Mouse (Mus musculus) MEL (cell line): ENCODE measurements around the gene Msi2.

ENCODE experiments used
- CHD2 ChIP-seq: IDR thresholded peaks from 2 replicates; pipeline ENCODE4 v1.6.1; 2011; ENCODE audit warnings: low read length, improper control_type of control experiment
- CTCF ChIP-seq, 3 experiments: IDR thresholded peaks in 2 of 3; conservative IDR thresholded peaks in 1 of 3; 2 replicates each; pipeline ENCODE4 v1.5.1; 2011 to 2012; ENCODE audit warnings: low read length in 3 of 3, low read depth in 2 of 3, mild to moderate bottlenecking in 2 of 3, improper control_type of control experiment in 1 of 3, inconsistent platforms in 1 of 3, mixed read lengths in 1 of 3, moderate library complexity in 1 of 3; ENCODE audit not compliant: control insufficient read depth in 1 of 3, insufficient read depth in 1 of 3, poor library complexity in 1 of 3, severe bottlenecking in 1 of 3
- POLR2A ChIP-seq, 2 experiments: IDR thresholded peaks; 2 replicates each; pipeline ENCODE4 v1.6.1; 2011 to 2012; ENCODE audit warnings: low read length in 2 of 2, mild to moderate bottlenecking in 2 of 2, control low read depth in 1 of 2, improper control_type of control experiment in 1 of 2, low read depth in 1 of 2, moderate library complexity in 1 of 2; ENCODE audit not compliant: control insufficient read depth in 1 of 2, insufficient read depth in 1 of 2, poor library complexity in 1 of 2
- RAD21 ChIP-seq: IDR thresholded peaks from 2 replicates; pipeline ENCODE4 v1.6.1; 2011; ENCODE audit warnings: mild to moderate bottlenecking, low read depth, low read length, improper control_type of control experiment
- TCF12 ChIP-seq: IDR thresholded peaks from 2 replicates; pipeline ENCODE4 v1.6.1; 2014; ENCODE audit warnings: low read depth, mild to moderate bottlenecking, inconsistent platforms, low read length, improper control_type of control experiment, moderate library complexity
- UBTF ChIP-seq: IDR thresholded peaks from 2 replicates; pipeline ENCODE4 v1.6.1; 2012; ENCODE audit warnings: low read depth, mild to moderate bottlenecking, inconsistent platforms, low read length, improper control_type of control experiment, moderate library complexity, borderline replicate concordance; ENCODE audit not compliant: insufficient read depth
- USF1 ChIP-seq: IDR thresholded peaks from 2 replicates; pipeline ENCODE4 v1.6.1; 2014; ENCODE audit warnings: low read depth, mild to moderate bottlenecking, inconsistent platforms, low read length, improper control_type of control experiment, moderate library complexity

DNA sequence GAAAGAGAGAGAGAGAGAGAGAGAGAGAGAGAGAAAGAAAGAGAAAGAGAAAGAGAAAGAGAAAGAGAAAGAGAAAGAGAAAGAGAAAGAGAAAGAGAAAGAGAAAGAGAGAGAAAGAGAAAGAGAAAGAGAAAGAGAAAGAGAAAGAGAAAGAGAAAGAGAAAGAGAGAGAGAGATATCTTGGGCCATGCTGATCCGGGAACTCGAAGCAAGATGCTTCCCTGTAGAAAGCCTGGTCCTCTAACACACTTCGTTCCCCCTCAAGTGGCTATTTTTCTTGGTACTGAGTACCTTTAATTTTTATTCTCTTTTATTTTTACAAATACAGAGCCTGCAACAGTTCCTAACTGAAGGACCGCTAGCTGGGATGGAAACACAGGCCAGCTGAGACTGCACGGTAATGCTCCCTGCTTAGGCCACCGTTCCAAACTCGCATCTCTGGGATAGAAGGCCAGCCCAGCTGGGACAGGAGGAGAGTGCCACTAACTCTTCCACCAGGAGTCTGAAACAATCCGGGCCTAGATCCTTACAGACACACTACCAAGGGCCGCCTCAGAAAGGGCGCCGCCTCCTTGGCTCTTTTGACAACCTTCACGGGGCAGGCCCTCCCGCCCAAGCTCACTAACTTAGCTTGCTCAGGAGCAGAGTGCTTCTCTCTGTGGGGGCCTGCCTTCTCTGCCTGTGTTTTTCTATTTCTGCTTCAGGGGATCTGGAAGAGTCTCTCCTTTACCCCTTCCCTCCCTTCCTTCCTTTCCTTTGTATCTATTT lies 25.1 kb downstream of the Msi2 start:
- TF ChIP-seq CHD2, result no peak
- TF ChIP-seq CTCF (IDR thresholded peaks at IDR 0.05 in 2 of 3, conservative IDR thresholded peaks at IDR 0.05 in 1 of 3; ENCODE audit: control insufficient read depth in 1 of 3, insufficient read depth in 1 of 3, low read depth in 2 of 3, low read length in 3 of 3, poor library complexity in 1 of 3, severe bottlenecking in 1 of 3), result no peak
- TF ChIP-seq TCF12, result no peak
- TF ChIP-seq RAD21, result no peak
- TF ChIP-seq POLR2A (IDR thresholded peaks at IDR 0.05; ENCODE audit: control insufficient read depth in 1 of 2, insufficient read depth in 1 of 2, low read depth in 1 of 2, low read length in 2 of 2, poor library complexity in 1 of 2), result no peak
- no peak for TF ChIP-seq USF1
- TF ChIP-seq UBTF, result no peak
